Mouse (Mus musculus) left cerebral cortex, adult 9 months (tissue): Measurements from ENCODE around the gene Cbln3.

ENCODE experiments used
- DNase-seq, 2 experiments: peaks; one replicate each; pipeline ENCODE4 v3.0.0; 2022; ENCODE audit warnings: low spot score in 2 of 2

Gene Cbln3

DNA sequence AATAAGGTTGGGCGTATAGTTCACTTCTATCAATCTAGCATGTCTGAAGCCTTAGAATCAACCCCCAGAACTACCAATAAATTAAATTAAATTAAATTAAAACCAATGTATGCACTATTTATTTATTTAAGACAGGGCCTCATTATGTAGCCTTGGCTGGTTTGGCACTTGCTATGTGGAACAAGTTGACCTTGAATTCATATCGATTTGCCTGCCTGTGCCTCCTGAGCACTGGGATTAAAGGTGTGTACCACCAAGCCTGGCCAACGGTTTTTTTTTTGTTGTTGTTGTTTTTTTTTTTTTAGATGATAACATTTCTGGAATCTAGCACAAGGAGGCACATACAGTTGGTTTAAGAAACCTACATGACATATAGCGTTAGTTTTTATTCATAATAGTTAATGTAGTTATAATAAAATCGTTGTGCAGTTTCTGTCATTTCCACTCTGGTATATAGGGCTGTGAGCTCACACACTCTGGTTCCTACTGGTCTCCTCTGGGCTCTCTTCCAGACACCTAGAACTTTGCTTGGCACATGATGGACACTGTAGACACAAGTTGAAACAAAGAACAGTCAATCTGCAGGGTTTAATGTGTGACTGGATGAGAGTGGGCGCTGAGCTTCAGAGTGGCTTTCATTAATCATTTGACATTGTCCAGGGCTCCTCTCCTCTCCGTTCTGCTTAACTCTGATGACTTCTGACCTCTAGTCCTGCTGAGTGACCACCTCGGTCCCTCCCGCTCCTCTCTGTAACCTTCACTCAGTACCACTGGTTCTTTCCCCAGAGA is 38.5 kb downstream of the Cbln3 start:
- DNase-seq: no peak

DNA sequence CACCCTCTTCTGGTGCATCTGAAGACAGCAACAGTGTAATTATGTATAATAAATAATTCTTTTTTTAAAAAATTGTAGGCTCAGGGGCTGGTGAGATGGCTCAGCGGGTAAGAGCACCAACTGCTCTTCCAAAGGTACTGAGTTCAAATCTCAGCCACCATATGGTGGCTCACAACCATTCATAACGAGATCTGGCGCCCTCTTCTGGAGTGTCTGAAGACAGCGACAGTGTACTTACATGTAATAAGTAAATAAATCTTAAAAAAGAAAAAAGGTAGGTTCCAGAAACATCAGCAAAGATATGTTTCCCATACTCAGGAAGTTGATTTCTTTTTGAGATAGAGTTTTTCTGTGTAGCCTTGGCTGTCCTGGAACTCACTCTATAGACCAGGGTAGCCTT is 41.4 kb downstream of the Cbln3 start:
- no peak for DNase-seq

- no peak for DNase-seq
These were observed 43.3 kb downstream of the Cbln3 start for GRCm38 (mm10) chr14:55840853-55841366.

GRCm38 (mm10) chr14:55838740-55839139 is 45.5 kb downstream of the Cbln3 start:
- DNase-seq: no peak

DNA sequence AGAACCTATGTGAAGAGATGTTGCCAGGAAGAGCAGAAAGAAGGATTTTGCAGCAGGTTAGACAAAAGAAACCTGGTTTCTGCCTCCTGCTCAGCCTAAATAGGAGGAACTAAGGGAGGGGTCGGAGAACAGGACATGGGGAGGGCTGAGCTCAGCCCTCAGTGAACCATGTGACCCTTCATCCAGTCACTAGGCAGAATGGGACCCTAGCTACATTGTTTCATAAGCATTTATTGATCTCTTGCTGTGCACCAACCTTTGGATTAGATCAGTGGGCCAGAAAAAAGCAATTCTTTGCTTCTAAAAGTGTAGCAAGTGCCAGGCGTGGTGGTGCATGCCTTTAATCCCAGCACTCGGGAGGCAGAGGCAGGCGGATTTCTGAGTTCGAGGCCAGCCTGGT is 45.9 kb downstream of the Cbln3 start:
- DNase-seq: no peak

- DNase-seq: no peak
These were observed 49.2 kb downstream of the Cbln3 start for GRCm38 (mm10) chr14:55834808-55835533.

DNA sequence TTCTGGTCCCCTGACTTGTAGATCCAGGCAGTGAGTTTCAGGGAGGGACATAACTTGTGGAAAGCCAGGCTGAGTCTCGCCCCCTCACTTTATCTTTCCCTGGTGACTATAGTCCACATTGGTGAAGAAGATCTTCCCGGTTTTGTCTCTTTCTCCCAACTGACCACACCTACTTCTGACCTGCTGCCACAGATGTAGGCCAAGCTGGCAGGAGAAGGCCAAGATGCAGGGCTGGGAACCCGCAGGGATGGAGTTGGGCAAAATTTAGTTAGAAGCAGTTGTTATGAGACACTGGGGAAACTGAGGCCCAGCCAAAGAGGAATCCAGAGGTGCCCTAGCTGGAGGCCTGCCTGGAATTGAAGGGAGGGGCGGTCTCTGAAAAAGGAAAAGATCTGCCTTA is 51.1 kb downstream of the Cbln3 start:
- DNase-seq: no peak

DNA sequence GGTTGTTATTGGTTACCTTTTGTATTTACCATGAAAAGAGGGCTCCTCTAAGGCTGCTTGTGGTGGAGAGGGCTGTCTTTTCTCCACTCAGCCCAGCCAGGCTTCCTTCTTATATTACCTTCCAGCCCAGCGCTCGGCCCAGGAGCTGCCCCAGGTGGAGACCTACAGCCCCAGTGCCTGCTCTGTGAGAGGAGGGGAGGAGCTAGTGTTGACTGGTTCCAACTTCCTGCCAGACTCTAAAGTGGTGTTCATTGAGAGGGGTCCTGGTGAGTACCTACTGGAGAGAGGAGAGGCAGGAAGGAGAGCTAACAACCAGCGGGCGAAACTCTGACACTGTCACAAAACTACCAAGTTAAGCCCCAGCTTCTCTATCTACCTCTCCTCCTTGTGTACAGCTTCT is 53.9 kb downstream of the Cbln3 start:
- DNase-seq: no peak

DNA sequence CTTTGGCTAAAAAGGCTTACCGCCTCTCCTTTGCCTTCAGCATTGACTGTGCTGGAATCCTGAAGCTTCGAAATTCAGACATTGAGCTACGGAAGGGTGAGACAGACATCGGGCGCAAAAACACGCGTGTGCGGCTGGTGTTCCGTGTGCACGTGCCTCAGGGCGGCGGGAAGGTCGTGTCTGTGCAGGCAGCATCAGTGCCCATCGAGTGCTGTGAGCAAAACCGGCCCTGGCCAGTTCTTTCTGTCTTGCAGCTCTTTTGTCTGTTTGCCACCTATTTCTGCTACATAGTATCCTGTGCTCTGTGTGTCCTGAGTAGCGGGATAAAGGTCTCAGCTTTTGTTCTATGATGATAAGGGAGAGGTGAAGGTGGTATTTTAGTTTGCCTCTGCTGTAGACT is 54.3 kb downstream of the Cbln3 start:
- no peak for DNase-seq
